Mouse (Mus musculus) testis, adult 2 months (tissue): Measurements from ENCODE around the gene Grin2a. TPM values are rescaled to one million over a fixed set of nuclear protein-coding genes. Genes with fewer than 3 reads are reported as not detected.

ENCODE experiments used
- H3K27ac ChIP-seq: fragments of 200-500 bp; 2 replicates; pipeline ENCODE4 v1.5.1; 2012; ENCODE audit warnings: low read depth, low read length; ENCODE audit not compliant: control insufficient read depth, insufficient read depth
- H3K27me3 ChIP-seq: fragments of 200-500 bp; 2 replicates; pipeline ENCODE4 v1.6.1; 2012; ENCODE audit warnings: mild to moderate bottlenecking, low read length, moderate library complexity; ENCODE audit not compliant: control insufficient read depth, insufficient read depth
- H3K36me3 ChIP-seq: fragments of 200-500 bp; 2 replicates; pipeline ENCODE4 v1.6.1; 2012; ENCODE audit warnings: mild to moderate bottlenecking, low read length; ENCODE audit not compliant: control insufficient read depth, insufficient read depth
- H3K4me1 ChIP-seq: fragments of 200-500 bp; 2 replicates; pipeline ENCODE4 v1.6.1; 2012; ENCODE audit warnings: low read length; ENCODE audit not compliant: control insufficient read depth, insufficient read depth
- H3K4me3 ChIP-seq: fragments of 200-500 bp; 2 replicates; pipeline ENCODE4 v1.5.1; 2012; ENCODE audit warnings: low read depth, mild to moderate bottlenecking, low read length, moderate library complexity, mixed read lengths; ENCODE audit not compliant: control insufficient read depth
- CTCF ChIP-seq: fragments of 200-500 bp; IDR thresholded peaks from 2 replicates; pipeline ENCODE4 v1.5.1; 2012; ENCODE audit warnings: low read depth, mild to moderate bottlenecking, inconsistent platforms, low read length, moderate library complexity; ENCODE audit not compliant: control insufficient read depth, insufficient read depth, insufficient replicate concordance
- POLR2A ChIP-seq: fragments of 200-500 bp; IDR thresholded peaks from 2 replicates; pipeline ENCODE4 v1.6.1; 2012; ENCODE audit warnings: low read depth, mild to moderate bottlenecking, inconsistent platforms, low read length, moderate library complexity; ENCODE audit not compliant: control insufficient read depth
- polyA plus RNA-seq: library from polyadenylated mRNA; depleted of rRNA; stranded (reverse); fragments of >200 nt; gene quantifications from 2 replicates; pipeline ENCODE4 v1.2.3, GENCODE M21; 2012

The Grin2a gene
- polyA plus RNA-seq, 1 experiment = 0.27 TPM

DNA sequence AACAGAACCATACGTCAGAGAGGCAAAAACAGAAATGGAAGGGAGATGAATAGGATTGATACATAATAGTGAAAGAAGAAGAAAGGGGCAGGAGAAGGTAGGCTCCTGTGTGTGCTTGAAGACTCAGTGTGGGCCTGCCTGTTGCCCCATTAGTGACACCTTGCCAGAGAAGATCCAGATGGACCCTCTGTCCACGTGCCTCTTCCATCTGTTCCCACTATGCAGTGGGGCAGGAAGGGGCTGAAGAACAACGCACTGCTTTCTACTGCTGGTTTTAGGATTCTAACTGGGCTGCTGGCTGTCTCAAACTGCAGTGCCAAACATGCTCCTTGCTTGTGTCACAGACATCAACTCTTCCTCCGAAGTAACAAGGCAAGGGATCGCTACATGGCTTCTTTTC lies 391.4 kb downstream of the Grin2a start:
- Histone ChIP-seq H3K36me3 (no peaks in the 10 kb centered on the region), H3K4me3 (no peak overlapping the region), H3K4me1 (no peaks in the 10 kb centered on the region), H3K27me3 (no peaks in the 10 kb centered on the region), H3K27ac (no peak overlapping the region)
- TF ChIP-seq CTCF (no peak), POLR2A (no peak)

DNA sequence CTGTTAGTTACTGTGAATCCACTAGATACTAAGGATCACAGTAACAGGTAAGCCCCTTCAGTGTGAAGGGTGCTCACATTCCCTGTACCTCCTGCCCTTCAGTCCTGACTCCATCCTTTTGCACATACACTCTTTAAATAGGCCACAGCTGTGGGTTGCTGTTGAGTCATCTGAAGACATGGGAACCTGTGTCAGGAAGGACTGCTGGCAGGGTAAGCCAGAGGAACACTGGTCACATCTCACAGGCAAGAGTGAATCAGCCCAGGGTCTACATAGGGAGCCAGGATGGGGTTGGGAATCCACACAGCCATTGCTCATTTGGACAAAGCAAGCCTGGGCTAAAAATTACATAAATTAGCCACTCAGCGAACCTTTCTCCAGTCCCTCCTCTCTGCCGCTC lies 392.8 kb downstream of the Grin2a start:
- Histone ChIP-seq H3K4me1 (no peaks in the 10 kb centered on the region), H3K27me3 (no peaks in the 10 kb centered on the region), H3K4me3 (no peak overlapping the region), H3K27ac (no peak overlapping the region), H3K36me3 (no peaks in the 10 kb centered on the region)
- TF ChIP-seq CTCF = no peak
- TF ChIP-seq POLR2A = no peak

DNA sequence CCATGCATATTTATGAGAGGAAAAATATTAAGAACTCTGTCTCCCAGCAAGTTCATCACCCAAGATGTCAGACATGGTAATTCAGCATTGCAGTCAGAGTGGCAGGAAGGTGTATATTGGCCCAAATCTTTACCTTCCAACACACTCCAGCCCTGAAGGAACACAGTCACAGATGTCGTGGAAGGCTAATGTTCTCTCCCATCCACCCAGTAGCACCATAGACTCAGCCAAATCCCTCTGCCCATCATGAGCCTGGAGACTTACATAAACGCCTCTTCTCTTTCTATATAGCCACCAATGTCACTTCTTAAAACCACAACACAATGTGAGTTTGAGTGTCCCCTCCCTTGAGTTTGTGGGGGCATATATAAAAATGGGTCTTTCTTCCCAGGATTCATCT lies 406.2 kb downstream of the Grin2a start:
- no peak overlapping the region for H3K27ac ChIP-seq
- TF ChIP-seq CTCF (no peak), POLR2A (no peak)
- H3K4me1 ChIP-seq = no peaks in the 10 kb centered on the region
- H3K27me3 ChIP-seq = no peaks in the 10 kb centered on the region
- H3K36me3 ChIP-seq = no peaks in the 10 kb centered on the region
- no peak overlapping the region for H3K4me3 ChIP-seq

DNA sequence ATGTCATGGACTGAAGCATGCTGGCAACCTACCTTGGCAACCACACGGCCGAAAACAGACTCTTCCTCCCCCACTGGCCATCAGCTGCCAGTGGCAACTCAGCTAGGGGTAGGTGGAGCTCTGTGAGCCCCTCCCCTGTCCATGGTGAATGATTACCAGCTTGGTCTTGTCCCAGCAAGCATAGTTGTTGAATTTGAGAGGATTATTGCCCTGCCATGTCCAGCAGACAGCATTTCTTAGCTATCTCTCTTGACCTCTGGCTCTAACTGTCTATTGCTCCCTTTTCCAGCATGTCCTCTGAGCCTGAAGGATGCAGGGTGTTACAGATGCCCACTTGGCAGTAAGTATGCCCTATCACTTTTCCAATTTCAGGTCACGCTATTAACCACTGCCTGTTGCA lies 406.9 kb downstream of the Grin2a start:
- TF ChIP-seq CTCF = no peak
- no peak for TF ChIP-seq POLR2A
- H3K27ac ChIP-seq = no peak overlapping the region
- no peaks in the 10 kb centered on the region for H3K4me1 ChIP-seq
- H3K4me3 ChIP-seq = no peak overlapping the region
- H3K27me3 ChIP-seq = no peaks in the 10 kb centered on the region
- no peaks in the 10 kb centered on the region for H3K36me3 ChIP-seq

DNA sequence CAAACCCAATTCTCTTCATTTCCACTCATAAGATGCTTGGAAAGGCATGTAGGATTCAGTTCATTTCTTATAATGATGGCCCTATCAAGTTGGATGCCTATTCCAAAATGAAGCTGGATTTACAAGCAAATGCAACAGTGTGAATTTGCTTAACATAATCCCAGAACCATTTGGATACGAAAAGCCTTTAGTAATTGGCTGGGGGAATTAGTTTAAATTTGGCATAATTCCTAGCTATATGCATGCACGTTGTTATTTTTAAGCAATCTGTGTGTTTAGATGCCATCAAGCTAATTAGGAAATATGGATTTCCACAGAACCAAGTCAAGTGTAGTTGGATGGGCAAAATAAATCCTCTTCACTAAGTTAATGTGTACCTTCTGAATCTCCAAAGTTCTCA lies 411.4 kb downstream of the Grin2a start:
- H3K36me3 ChIP-seq = no peaks in the 10 kb centered on the region
- H3K4me3 ChIP-seq = no peak overlapping the region
- TF ChIP-seq POLR2A (no peak), CTCF (no peak)
- no peaks in the 10 kb centered on the region for H3K27me3 ChIP-seq
- H3K4me1 ChIP-seq = no peaks in the 10 kb centered on the region
- H3K27ac ChIP-seq = no peak overlapping the region

DNA sequence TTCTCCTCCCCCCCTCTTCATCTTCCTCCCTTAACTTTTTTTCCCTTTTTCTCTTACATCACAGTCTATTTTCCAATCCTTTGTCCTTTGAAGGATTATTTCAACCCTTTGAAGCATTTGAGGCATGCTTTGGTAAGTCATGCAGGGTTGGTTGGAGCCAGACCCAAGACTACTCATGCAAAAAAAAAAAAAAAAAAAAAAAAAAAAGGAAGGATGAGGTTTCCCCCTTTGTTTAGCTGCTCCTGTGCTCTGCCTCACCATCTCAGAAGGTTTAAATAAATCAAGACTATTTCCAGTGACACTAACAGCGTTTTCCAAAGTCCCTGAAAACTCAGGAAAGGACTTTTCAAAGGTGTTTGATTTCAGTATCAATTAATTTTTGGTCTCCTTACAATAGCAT lies 423.6 kb downstream of the Grin2a start:
- Histone ChIP-seq H3K4me3 (no peak overlapping the region), H3K27me3 (no peaks in the 10 kb centered on the region), H3K27ac (no peak overlapping the region), H3K36me3 (no peaks in the 10 kb centered on the region), H3K4me1 (no peaks in the 10 kb centered on the region)
- TF ChIP-seq CTCF (no peak), POLR2A (no peak)

DNA sequence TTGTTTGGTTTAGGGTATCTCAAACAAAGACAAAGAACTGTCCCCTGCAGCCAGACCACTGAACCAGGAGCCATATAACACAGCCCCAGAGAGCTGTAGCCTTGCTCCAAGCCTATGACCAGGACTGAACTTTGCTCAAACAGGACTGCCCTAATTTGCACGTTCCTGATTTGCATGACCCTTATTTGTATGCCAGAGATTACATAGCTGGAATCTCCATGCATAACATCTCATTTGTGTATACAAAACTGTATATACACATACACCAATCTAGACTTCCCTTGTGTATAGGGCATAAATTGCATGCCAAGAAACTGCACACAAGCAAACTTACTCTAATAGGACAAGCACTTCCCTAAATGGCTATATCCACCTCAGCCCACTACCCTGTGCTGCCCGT lies 428.1 kb downstream of the Grin2a start:
- no peaks in the 10 kb centered on the region for H3K36me3 ChIP-seq
- TF ChIP-seq CTCF = no peak
- TF ChIP-seq POLR2A = no peak

DNA sequence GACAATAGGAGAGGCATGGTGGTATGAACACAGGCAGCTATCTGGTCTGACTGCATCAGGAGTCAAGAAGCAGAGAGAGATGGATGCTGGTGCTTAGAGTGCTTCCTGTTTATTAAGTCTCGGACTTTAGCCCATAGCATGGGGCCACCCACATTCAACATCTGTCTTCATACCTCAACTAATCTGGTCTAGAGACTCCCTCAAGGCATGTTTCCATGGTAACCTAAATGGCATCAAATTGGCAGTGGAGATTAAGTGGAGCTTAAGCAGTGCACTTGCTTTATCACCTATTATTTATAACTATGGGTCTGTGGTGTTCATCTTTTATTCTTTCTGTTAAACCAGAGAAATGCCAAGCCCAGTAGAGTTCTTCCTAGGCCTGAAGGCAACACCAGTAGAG lies 433.5 kb downstream of the Grin2a start:
- no peaks in the 10 kb centered on the region for H3K36me3 ChIP-seq
- TF ChIP-seq CTCF = no peak
- TF ChIP-seq POLR2A = no peak
- H3K4me3 ChIP-seq = no peak overlapping the region
- H3K27me3 ChIP-seq = no peaks in the 10 kb centered on the region
- H3K27ac ChIP-seq = no peak overlapping the region
- H3K4me1 ChIP-seq = no peaks in the 10 kb centered on the region

More for the DNA sequence above, 428.1 kb downstream of the Grin2a start:
- Histone ChIP-seq H3K4me3 (no peak overlapping the region), H3K27ac (no peak overlapping the region), H3K4me1 (no peaks in the 10 kb centered on the region), H3K27me3 (no peaks in the 10 kb centered on the region)
